Mouse (Mus musculus) kidney, postnatal 36 days (tissue): ENCODE data around the gene Gabrq.
A peak's percentile ranks its signal among the peaks of the same experiment; 100 is the strongest.

Source experiments
- DNase-seq, 2 experiments: peaks; one replicate each; pipeline ENCODE4 v3.0.0; 2021 to 2022; ENCODE audit warnings: mixed read lengths in 2 of 2

Gene Gabrq

GRCm38 (mm10) chrX:72824776-72825588, at the start of gene Gabrq:
Gabrq (plus strand) TSS chrX:72825178.
- peak; percentile 12 to 63 for DNase-seq

- no peak for DNase-seq
Observed at GRCm38 (mm10) chrX:72788773-72789557, 36.0 kb upstream of the Gabrq start.

GRCm38 (mm10) chrX:72789558-72789871, 35.5 kb upstream of the Gabrq start:
- no peak for DNase-seq

DNA sequence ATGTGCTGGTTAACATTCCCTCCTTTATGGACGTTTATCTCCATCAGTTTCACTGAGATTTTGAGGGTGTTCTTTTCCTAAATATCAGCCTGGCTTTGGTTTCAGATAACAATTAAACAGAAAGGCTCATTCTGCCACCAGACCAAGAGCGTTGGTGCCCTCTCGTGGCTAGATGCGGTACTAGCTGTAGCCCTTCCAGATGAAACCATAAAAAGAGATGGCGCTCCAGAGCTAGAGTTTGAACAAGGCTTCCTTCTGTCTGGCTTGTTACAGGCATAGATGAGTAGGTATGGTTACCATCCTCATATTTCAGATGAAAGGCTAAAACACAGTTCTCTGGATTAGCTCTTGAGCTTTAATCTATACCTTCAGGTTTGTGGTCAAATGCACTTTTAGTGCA, 5.4 kb upstream of the Gabrq start:
- peak; percentile 55 to 82 for DNase-seq

GRCm38 (mm10) chrX:72823310-72823709, 1.7 kb upstream of the Gabrq start:
- DNase-seq = no peak

GRCm38 (mm10) chrX:72825589-72825905, 569 bp downstream of the Gabrq start:
- no peak for DNase-seq
